Mouse (Mus musculus) kidney, embryonic 14.5 days (tissue): ENCODE measurements at regions not wholly inside any gene's neighbourhood (a gene's known extent, or its start where the extent isn't known, plus 50 kb on each side); places are given as distances from the start of the nearest gene placed in this dataset.

Source experiments
- ATAC-seq: fragments of 200-750 bp; cut with Nextera tagmentation; 2 replicates; pipeline ENCODE4 v1.8.0; 2017; ENCODE audit warnings: moderate number of reproducible peaks, mild to moderate bottlenecking, moderate TSS enrichment, moderate library complexity; ENCODE audit not compliant: low FRiP score, low TSS enrichment
- H3K27ac ChIP-seq: fragments of 300-500 bp; sonication (generic); 2 replicates; pipeline ENCODE4 v1.5.1; 2014; ENCODE audit warnings: low read depth, mild to moderate bottlenecking, low read length, moderate library complexity, mixed read lengths
- H3K27me3 ChIP-seq: fragments of 300-500 bp; sonication (generic); 2 replicates; pipeline ENCODE4 v1.6.1; 2014; ENCODE audit warnings: mild to moderate bottlenecking, low read length; ENCODE audit not compliant: control insufficient read depth, insufficient read depth
- H3K36me3 ChIP-seq: fragments of 300-500 bp; sonication (generic); 2 replicates; pipeline ENCODE4 v1.6.1; 2014; ENCODE audit warnings: low read length, mixed read lengths; ENCODE audit not compliant: control insufficient read depth, insufficient read depth
- H3K4me1 ChIP-seq: fragments of 300-500 bp; sonication (generic); 2 replicates; pipeline ENCODE4 v1.6.1; 2014; ENCODE audit warnings: low read length, mixed read lengths; ENCODE audit not compliant: control insufficient read depth, insufficient read depth
- H3K4me2 ChIP-seq: fragments of 300-500 bp; sonication (generic); replicated peaks from 2 replicates; pipeline ENCODE4 v1.6.1; 2014; ENCODE audit warnings: low read depth, mild to moderate bottlenecking, low read length
- H3K4me3 ChIP-seq: fragments of 300-500 bp; sonication (generic); 2 replicates; pipeline ENCODE4 v1.5.1; 2014; ENCODE audit warnings: mild to moderate bottlenecking, low read length
- H3K9ac ChIP-seq: fragments of 300-500 bp; sonication (generic); 2 replicates; pipeline ENCODE4 v1.6.1; 2014; ENCODE audit warnings: low read depth, mild to moderate bottlenecking, low read length, moderate library complexity
- H3K9me3 ChIP-seq: fragments of 300-500 bp; sonication (generic); 2 replicates; pipeline ENCODE4 v1.6.1; 2016; ENCODE audit warnings: low read length; ENCODE audit not compliant: control insufficient read depth
- WGBS: fragments of 180-500 bp; shearing (Covaris S2); extraction: QIAGEN DNeasy Blood & Tissue Kit; methylation state at CpG from one replicate; pipeline ENCODE4 v1.1.7; 2014; 5-methylcytosine and 5-hydroxymethylcytosine counted together

GRCm38 (mm10) chr1:76897431-76897830 lies 617.5 kb downstream of the Epha4 start:
- H3K27ac ChIP-seq, result no peak overlapping the region
- no peaks in the 10 kb centered on the region for H3K36me3 ChIP-seq
- no peaks in the 10 kb centered on the region for H3K27me3 ChIP-seq
- no peaks in the 10 kb centered on the region for H3K4me1 ChIP-seq
- H3K4me3 ChIP-seq, result no peak overlapping the region
- no peak overlapping the region for H3K4me2 ChIP-seq
- H3K9ac ChIP-seq, result no peak overlapping the region
- H3K9me3 ChIP-seq, result no peaks in the 10 kb centered on the region
- WGBS, result 70% methylated on average over 5 of the region's 7 CpGs
- no peak for ATAC-seq

DNA sequence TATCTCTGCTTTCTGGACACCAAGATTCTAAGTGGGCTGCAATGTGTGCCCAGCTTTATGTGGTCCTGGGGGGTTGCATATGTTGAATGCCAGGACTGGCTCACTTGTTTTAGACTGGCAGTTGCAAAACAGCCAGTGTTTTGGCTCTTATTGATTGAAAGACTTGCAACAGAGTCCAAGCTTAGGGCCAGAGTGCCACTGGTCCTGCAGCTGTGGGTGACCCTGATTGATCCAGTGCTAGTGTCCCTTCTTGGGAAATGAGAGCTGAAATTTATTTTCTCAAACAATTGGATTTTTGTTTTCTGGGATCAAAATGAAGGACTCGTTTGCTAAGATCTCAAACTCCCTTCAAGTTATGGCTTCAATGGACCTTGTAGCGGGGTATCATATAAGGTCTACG lies 603.4 kb downstream of the Epha4 start:
- Histone ChIP-seq H3K4me2 (no peak overlapping the region), H3K9me3 (no peaks in the 10 kb centered on the region), H3K9ac (no peak overlapping the region), H3K4me3 (no peak overlapping the region), H3K36me3 (no peaks in the 10 kb centered on the region), H3K27me3 (no peaks in the 10 kb centered on the region), H3K27ac (no peak overlapping the region), H3K4me1 (no peaks in the 10 kb centered on the region)
- 89% methylated on average over 3 of the region's 3 CpGs for WGBS
- ATAC-seq, result no peak

DNA sequence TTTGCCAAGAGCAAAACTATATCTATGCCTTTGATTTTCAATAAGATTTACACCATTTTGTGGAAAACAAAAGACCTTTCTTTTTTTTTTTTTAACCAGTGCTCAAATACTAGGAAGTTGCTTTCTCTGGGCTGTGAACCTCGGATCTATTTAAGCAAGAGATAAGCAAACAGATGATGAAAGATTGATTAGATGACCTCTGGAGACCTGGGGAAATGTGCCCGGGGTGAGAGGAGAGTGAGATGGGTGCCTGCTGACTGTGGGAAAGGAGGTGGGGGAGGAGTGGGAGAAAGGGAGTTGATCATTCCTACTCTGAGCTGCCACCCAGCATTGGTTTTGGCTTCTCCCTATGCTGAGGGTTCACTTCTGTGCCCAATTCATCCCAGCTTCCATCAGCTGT lies 595.3 kb downstream of the Epha4 start:
- H3K4me1 ChIP-seq, result no peaks in the 10 kb centered on the region
- no peak overlapping the region for H3K4me3 ChIP-seq
- H3K27ac ChIP-seq, result no peak overlapping the region
- WGBS, result 19% methylated on average over 2 of the region's 2 CpGs
- no peaks in the 10 kb centered on the region for H3K27me3 ChIP-seq
- H3K9ac ChIP-seq, result no peak overlapping the region
- ATAC-seq, result no peak
- H3K9me3 ChIP-seq, result no peaks in the 10 kb centered on the region
- H3K36me3 ChIP-seq, result no peaks in the 10 kb centered on the region
- H3K4me2 ChIP-seq, result no peak overlapping the region

DNA sequence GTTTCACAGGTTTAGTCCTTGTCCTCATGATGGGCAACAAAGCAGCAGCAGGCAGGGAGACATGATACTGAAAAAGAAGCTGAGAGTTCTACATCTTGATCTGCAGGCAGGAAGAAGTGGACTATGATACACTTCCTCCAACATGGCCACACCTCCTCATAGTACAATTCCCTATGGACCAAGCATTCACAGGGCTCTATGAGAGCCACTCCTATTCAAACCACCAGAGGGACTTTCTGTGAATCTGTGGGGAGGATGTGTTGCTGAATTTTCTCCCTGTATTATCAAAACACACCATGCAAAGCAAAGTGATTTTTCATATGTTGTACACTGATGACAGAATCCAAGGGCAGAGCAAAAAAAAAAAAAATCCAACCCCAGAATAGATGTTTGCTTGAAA lies 594.3 kb downstream of the Epha4 start:
- Histone ChIP-seq H3K9ac (no peak overlapping the region), H3K36me3 (no peaks in the 10 kb centered on the region), H3K4me2 (no peak overlapping the region), H3K27me3 (no peaks in the 10 kb centered on the region), H3K4me3 (no peak overlapping the region), H3K4me1 (no peaks in the 10 kb centered on the region), H3K27ac (no peak overlapping the region), H3K9me3 (no peaks in the 10 kb centered on the region)
- no peak for ATAC-seq

DNA sequence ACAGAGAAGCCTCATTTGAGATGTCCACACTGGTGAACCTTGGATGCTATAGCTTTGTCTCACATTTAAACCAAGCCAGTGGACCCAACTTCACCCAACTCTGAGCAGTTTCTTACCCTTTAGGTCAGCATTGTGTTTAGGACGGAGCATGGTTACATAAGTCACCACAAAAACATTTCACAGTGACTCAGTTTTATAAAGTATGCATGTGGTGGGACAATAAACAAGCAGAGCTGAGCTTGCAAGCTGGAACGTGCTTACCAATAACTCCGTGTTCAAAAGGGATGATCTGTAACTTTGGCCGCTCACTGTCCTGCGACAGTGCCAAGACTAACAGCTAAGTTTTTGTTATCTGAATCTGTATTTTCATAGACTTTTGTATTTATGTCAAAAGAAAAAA lies 587.8 kb downstream of the Epha4 start:
- no peak overlapping the region for H3K9ac ChIP-seq
- no peaks in the 10 kb centered on the region for H3K36me3 ChIP-seq
- H3K4me3 ChIP-seq, result no peak overlapping the region
- 84% methylated on average over 5 of the region's 5 CpGs for WGBS
- H3K4me2 ChIP-seq, result no peak overlapping the region
- no peaks in the 10 kb centered on the region for H3K9me3 ChIP-seq
- no peak for ATAC-seq
- H3K27me3 ChIP-seq, result no peaks in the 10 kb centered on the region
- H3K4me1 ChIP-seq, result no peaks in the 10 kb centered on the region
- no peak overlapping the region for H3K27ac ChIP-seq

GRCm38 (mm10) chr1:76928035-76928434 lies 586.9 kb downstream of the Epha4 start:
- H3K27ac ChIP-seq, result no peak overlapping the region
- H3K27me3 ChIP-seq, result no peaks in the 10 kb centered on the region
- no peak overlapping the region for H3K9ac ChIP-seq
- no peaks in the 10 kb centered on the region for H3K36me3 ChIP-seq
- ATAC-seq, result no peak
- H3K4me1 ChIP-seq, result no peaks in the 10 kb centered on the region
- H3K4me2 ChIP-seq, result no peak overlapping the region
- H3K9me3 ChIP-seq, result no peaks in the 10 kb centered on the region
- no peak overlapping the region for H3K4me3 ChIP-seq
- WGBS, result 90% methylated on average over 2 of the region's 2 CpGs

GRCm38 (mm10) chr1:76933460-76933859 lies 581.4 kb downstream of the Epha4 start:
- no peak for ATAC-seq
- H3K27me3 ChIP-seq, result no peaks in the 10 kb centered on the region
- H3K4me3 ChIP-seq, result no peak overlapping the region
- no peaks in the 10 kb centered on the region for H3K9me3 ChIP-seq
- no peak overlapping the region for H3K9ac ChIP-seq
- 81% methylated on average over 4 of the region's 4 CpGs for WGBS
- H3K36me3 ChIP-seq, result no peaks in the 10 kb centered on the region
- no peak overlapping the region for H3K4me2 ChIP-seq
- H3K4me1 ChIP-seq, result no peaks in the 10 kb centered on the region
- H3K27ac ChIP-seq, result no peak overlapping the region

GRCm38 (mm10) chr1:76942730-76943129 lies 572.2 kb downstream of the Epha4 start:
- WGBS, result 52% methylated on average over 3 of the region's 3 CpGs
- Histone ChIP-seq H3K4me2 (no peak overlapping the region), H3K9ac (no peak overlapping the region), H3K36me3 (no peaks in the 10 kb centered on the region), H3K27me3 (no peaks in the 10 kb centered on the region), H3K4me3 (no peak overlapping the region), H3K27ac (no peak overlapping the region), H3K4me1 (no peaks in the 10 kb centered on the region), H3K9me3 (no peaks in the 10 kb centered on the region)
- ATAC-seq, result no peak

DNA sequence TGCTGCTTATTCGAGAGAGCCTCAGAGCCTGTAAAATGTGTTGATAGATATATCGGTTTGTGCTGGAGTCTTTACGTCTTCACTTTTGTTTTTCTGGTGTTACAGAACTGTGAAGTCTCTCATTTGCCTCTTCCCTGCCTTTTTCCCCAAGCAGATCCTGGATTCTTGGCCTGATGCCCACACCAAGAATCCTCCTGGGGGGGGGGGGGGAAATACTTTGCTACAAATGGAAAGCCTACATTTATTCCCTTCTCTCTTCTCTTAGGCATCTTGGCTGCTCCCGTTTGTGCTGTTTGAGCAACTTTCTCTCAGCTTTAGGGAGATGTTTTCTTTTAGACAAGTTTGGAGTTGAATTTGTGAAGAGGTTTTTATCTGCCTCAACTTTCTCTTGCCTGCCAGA lies 570.8 kb downstream of the Epha4 start:
- Histone ChIP-seq H3K27ac (no peak overlapping the region), H3K27me3 (no peaks in the 10 kb centered on the region), H3K4me2 (no peak overlapping the region), H3K4me1 (no peaks in the 10 kb centered on the region), H3K9me3 (no peaks in the 10 kb centered on the region), H3K4me3 (no peak overlapping the region), H3K9ac (no peak overlapping the region), H3K36me3 (no peaks in the 10 kb centered on the region)
- no peak for ATAC-seq
- 82% methylated on average over 4 of the region's 4 CpGs for WGBS

- Histone ChIP-seq H3K4me3 (no peak overlapping the region), H3K9ac (no peak overlapping the region), H3K36me3 (no peaks in the 10 kb centered on the region), H3K4me2 (no peak overlapping the region), H3K9me3 (no peaks in the 10 kb centered on the region), H3K27me3 (no peaks in the 10 kb centered on the region), H3K27ac (no peak overlapping the region), H3K4me1 (no peaks in the 10 kb centered on the region)
- ATAC-seq, result no peak
Measured at GRCm38 (mm10) chr1:76955031-76955430, 559.9 kb downstream of the Epha4 start.
